Mouse (Mus musculus) cerebellum, adult (tissue): Measurements from ENCODE around the gene Eaf2.

ENCODE experiments used
- ATAC-seq: cut with Nextera tagmentation; 2 replicates; pipeline ENCODE4 v1.9.2; 2017; ENCODE audit warnings: mild to moderate bottlenecking, moderate library complexity, mixed read lengths; ENCODE audit not compliant: insufficient number of reproducible peaks, low FRiP score, low TSS enrichment

Eaf2 gene

GRCm38 (mm10) chr16:36874583-36875275 lies at the start of gene Eaf2, which contains the start of gene Golgb1:
Gene Eaf2 (minus strand): TSS chr16:36875003.
Gene Golgb1 (plus strand): TSS chr16:36875140.
- ATAC-seq, result peak; percentile 99

DNA sequence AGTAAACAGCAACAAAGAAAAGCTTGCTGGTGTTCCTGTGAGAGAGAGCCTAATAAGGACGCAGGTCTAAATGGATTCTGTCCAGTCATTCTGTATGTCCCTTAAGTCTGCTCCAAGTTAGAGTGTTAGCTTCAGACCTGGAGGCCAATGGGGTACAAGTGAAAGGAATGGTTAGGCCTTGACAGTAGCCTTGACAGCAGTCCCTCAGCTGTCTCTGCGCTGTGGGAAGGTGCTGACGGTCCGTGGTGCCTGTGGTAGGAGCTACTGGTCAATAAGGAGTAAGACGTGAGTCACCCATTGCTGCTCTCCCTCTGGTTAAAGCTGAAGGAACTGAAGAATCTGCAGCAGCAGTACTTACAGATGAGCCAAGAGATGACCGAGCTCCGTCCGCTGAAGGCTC lies 49.5 kb upstream of the Eaf2 start:
- no peak for ATAC-seq

DNA sequence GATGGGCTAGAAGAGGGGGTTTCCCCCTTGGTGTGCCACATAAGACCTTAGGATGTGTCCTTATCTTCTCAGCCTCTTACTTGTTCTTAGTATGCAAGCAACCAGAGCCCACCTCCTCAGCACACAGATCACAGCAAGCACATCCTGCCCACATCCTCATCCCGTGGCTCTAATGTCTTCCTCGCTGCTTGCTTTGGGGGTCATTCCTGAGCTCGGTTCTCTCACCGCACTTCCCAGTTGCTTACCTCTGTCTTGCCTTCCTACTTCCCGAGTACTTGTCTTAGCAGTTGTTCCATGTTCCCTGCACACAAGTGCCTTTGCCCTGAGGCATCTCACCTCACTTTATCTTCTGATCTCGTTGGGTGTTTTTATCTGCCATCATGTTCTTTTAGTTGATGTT lies 47.2 kb upstream of the Eaf2 start:
- no peak for ATAC-seq

DNA sequence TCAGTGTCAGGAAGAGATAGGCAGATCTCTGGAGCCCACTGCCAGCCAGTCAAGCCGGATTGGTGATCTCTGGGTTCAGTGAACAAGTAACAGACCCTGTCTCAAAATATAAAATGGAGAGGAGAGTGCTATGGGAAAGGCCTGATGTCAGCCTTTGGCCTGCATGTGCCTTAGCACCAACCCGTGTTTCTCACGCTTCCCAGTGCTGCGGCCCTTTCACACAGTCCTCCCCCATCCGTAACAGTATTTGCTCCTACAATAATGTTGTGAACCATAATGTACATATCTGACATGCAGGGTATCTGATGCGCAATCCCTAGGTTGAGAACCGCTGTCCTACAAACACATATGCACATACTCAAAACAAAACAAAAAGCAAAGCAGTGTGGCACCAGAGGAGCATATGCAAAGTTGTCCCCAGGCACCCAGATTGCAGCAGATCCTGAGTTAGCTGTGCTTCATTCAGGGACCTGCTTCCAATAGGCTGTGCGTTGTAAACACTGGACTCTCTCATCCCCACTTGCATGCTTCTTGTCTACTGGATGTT lies 46.3 kb upstream of the Eaf2 start:
- ATAC-seq, result no peak

- ATAC-seq, result no peak
These were observed 45.6 kb upstream of the Eaf2 start for GRCm38 (mm10) chr16:36920410-36920809.

- ATAC-seq, result no peak
These were observed 43.7 kb upstream of the Eaf2 start for GRCm38 (mm10) chr16:36918505-36918904.

DNA sequence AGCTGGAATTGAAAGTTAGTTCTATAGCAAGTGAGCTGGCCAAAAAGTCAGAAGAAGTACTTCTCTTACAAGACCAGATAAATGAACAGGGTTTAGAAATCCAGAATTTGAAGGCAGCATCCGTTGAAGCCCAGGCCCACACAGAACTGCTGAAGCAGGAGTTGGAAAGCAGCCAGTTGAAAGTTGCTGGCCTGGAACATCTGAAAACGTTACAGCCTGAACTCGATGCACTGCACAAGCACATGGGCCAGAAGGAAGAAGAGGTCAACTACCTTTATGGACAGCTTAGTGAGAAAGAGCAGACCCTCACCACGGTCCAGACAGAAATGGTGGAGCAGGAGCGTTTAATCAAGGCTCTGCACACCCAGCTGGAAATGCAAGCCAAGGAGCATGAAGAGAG lies 39.4 kb upstream of the Eaf2 start:
- no peak for ATAC-seq

- ATAC-seq, result no peak
These were observed 37.5 kb upstream of the Eaf2 start for GRCm38 (mm10) chr16:36912311-36912710.

GRCm38 (mm10) chr16:36911909-36912308 lies 37.1 kb upstream of the Eaf2 start:
- no peak for ATAC-seq

DNA sequence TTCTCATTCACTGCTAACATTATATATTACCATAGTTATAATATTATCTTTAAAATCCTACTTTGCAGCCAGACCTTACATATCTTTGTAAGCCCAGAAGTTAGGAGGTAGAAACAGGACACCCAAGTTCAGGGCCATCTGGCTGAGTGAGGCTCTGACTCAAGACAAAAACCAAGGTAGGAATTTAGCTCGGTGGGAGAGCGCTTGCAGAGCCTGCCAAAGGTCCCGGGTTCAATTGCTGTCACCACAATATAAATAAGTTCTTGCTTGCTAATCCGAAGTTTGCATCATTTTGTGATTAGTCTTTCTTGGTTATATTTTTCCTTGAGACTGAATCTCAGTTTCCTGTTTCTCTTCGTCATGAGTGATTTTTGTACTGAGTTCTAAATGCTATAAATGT lies 28.4 kb upstream of the Eaf2 start:
- no peak for ATAC-seq

- ATAC-seq, result no peak
These were observed 21.9 kb upstream of the Eaf2 start for GRCm38 (mm10) chr16:36896712-36897111.

GRCm38 (mm10) chr16:36893317-36893716 lies 18.5 kb upstream of the Eaf2 start:
- no peak for ATAC-seq

DNA sequence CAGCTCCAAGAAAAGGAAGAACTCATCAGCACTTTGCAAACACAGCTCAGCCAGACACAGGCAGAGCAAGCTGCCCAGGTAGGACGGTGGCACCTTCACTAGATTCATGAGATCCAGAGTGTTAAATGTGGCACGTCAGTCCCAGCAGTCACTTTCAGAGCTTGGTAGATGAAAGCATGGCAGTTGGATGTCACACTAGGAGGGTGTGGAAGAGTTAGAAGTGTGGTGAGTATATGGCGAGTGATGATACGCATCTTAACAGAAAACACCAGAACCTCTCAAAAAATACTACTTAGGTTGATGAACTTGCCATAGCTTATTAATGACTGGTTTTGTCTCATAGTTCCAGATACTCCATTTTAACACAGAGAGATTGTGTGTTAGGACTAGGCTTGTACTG lies 16.6 kb upstream of the Eaf2 start:
- no peak for ATAC-seq

GRCm38 (mm10) chr16:36890559-36890958 lies 15.8 kb upstream of the Eaf2 start:
- ATAC-seq, result no peak

GRCm38 (mm10) chr16:36887546-36887945 lies 12.7 kb upstream of the Eaf2 start:
- no peak for ATAC-seq

GRCm38 (mm10) chr16:36885912-36886311 lies 11.1 kb upstream of the Eaf2 start:
- ATAC-seq, result no peak

DNA sequence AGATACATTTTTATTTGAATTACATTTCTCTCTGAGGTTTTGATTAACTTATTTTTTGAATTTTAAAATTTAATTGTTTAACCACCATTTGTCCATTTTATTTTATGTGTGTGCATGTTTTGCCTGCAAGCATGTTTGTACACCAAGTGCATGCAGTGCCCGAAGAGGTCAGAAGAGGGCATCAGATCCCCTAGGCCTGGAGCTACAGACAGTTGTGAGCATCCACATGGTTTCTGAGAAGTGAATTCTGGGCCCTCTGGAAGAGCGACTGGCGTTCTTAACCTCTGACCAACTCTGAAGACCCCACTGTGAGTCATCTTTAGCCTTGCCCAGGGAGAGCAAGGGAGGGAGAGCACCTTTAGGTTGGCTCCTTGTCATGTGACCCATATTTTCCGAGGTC lies 10.1 kb upstream of the Eaf2 start:
- ATAC-seq, result no peak

GRCm38 (mm10) chr16:36882737-36883343 lies 8.0 kb upstream of the Eaf2 start:
- peak; percentile 65 for ATAC-seq

DNA sequence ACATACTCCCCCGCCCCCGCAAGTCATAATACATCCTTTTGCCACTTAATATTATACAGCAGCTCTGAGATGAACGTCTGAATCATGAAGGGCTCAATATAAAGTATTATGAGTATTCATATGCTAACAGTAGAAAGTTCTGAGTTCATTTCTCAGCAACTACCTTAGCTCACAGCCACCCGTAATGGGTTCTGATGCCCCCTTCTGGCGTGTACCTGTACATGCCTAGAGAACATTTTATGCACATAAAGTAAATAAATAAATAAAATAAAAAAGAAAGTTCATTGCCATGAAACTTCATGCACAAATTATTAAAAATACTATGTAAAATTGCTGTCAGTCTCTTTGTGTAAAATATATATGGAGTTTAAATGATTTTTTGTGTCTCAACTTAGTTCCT lies 2.5 kb upstream of the Eaf2 start:
- ATAC-seq, result no peak

DNA sequence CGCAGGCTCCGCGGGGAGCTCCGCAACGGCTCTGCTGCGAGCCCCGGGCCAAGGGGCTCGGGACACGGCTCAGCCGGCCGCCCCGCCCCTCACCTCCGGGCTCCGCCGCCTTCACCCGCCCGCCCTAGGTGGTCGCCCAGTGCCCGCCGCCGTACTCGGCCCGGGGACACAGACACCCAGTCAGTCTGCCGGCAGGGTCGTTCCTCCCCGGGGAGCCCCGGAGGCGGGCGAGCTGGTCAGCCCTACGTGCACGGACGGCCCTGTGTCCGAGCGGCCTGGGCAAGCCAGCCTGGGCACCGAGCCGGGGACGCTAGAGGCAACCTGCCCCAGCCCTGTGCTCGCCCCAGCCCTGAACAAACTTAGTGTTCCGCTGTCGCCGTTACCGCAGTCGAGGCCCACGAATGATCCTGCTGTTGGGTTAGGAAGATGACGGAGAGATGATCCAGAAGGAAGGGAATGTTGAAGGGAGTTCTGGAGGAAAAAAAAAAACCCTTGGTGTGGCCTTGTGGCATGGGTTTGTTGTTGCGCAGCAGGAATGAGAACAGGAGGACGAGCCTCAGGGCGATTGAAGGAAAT lies 561 bp upstream of the Eaf2 start:
- peak; percentile 38 for ATAC-seq

DNA sequence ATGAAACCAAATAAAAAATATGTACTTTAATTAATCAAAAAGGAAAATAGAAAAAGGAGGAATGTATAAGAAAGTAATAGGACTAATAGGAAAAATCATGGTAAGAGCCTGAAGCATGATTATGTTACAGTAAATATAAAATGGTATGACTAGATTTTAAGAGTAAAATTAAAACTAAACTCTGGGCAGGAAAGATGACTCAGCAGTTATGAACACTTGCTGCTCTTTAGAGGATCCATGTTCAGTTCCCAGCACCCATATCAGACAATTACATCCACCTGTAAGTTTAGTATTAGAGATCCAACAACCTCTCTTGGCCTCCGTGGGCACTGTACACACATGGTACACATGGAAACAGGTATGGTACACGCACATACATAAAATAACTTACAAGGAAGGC lies 5.4 kb downstream of the Eaf2 start:
- no peak for ATAC-seq

GRCm38 (mm10) chr16:36863585-36863984 lies 11.2 kb downstream of the Eaf2 start:
- ATAC-seq, result no peak
